19 mouse cellular contexts compared by ENCODE assay signal in genomic region chr1:120111766-120112165, GRCm38 (mm10). TPM values are rescaled to one million over a fixed set of nuclear protein-coding genes. Genes with fewer than 3 reads are reported as not detected.
DNase-seq lines count a peak whose midpoint lies in the region; ATAC-seq and TF ChIP-seq lines count a peak whose summit lies in the region.
"Had no signal": no experiment of that assay in that cellular context is flagged by ENCODE, and none has a peak within 500 bp of the region (broad histone marks: within the 10 kb centered on the region; RNA-seq: fewer than 3 reads in every experiment).

No protein-coding gene starts in this region.

- no peaks in the 10 kb centered on the region for H3K4me1 ChIP-seq in forebrain, postnatal 0 days (ENCODE audit: insufficient read depth)
- peaks cover 21% of the 10 kb centered on the region for H3K4me1 ChIP-seq in forebrain, embryonic 13.5 days
- peaks cover 8% of the 10 kb centered on the region; the same call in 1 of the 2 replicates for H3K4me1 ChIP-seq in liver, adult 2 months (ENCODE audit: control insufficient read depth, insufficient read depth, low read length)
- peaks cover 7% of the 10 kb centered on the region for H3K4me1 ChIP-seq in liver, embryonic 11.5 days (replicated peaks; ENCODE audit: control insufficient read depth, insufficient read depth, low read length)
- no peaks in the 10 kb centered on the region for H3K4me1 ChIP-seq in stomach, postnatal 0 days (replicated peaks; ENCODE audit: control insufficient read depth, insufficient read depth)
- H3K4me1 ChIP-seq in midbrain, embryonic 15.5 days, result no peaks in the 10 kb centered on the region

- H3K9me3 ChIP-seq in forebrain, postnatal 0 days (ENCODE audit: low read length), result no peaks in the 10 kb centered on the region
- H3K9me3 ChIP-seq in forebrain, embryonic 13.5 days (replicated peaks), result peaks cover 5% of the 10 kb centered on the region; the same call in 1 of the 2 replicates
- peaks cover 6% of the 10 kb centered on the region; the same call in 1 of the 2 replicates for H3K9me3 ChIP-seq in liver, embryonic 11.5 days (ENCODE audit: control insufficient read depth, low read length)
- H3K9me3 ChIP-seq in stomach, postnatal 0 days (ENCODE audit: control insufficient read depth, low read length), result no peaks in the 10 kb centered on the region
- H3K9me3 ChIP-seq in midbrain, embryonic 15.5 days, result no peaks in the 10 kb centered on the region

- peak overlapping the region; percentile 40; the same call in 1 of the 2 replicates for H3K27ac ChIP-seq in forebrain, postnatal 0 days (ENCODE audit: low read depth, low read length)
- H3K27ac ChIP-seq in forebrain, embryonic 13.5 days, result no peak overlapping the region
- no peak overlapping the region for H3K27ac ChIP-seq in liver, adult 2 months (replicated peaks; ENCODE audit: insufficient read depth, low read depth, low read length)
- no peak overlapping the region for H3K27ac ChIP-seq in liver, embryonic 11.5 days (ENCODE audit: low read depth, low read length)
- peak overlapping the region; percentile 24 for H3K27ac ChIP-seq in stomach, postnatal 0 days (replicated peaks)
- no peak overlapping the region for H3K27ac ChIP-seq in midbrain, embryonic 15.5 days
- H3K27ac ChIP-seq: forebrain, embryonic 10.5 days; liver, embryonic 12.5 days had no signal

- no peaks in the 10 kb centered on the region for H3K27me3 ChIP-seq in forebrain, postnatal 0 days (ENCODE audit: insufficient read depth, low read length)
- H3K27me3 ChIP-seq in forebrain, embryonic 13.5 days, result no peaks in the 10 kb centered on the region
- H3K27me3 ChIP-seq in liver, adult 2 months (ENCODE audit: control insufficient read depth, insufficient read depth, low read length), result no peaks in the 10 kb centered on the region
- no peaks in the 10 kb centered on the region for H3K27me3 ChIP-seq in liver, embryonic 11.5 days (replicated peaks; ENCODE audit: control insufficient read depth, insufficient read depth, low read length)
- no peaks in the 10 kb centered on the region for H3K27me3 ChIP-seq in stomach, postnatal 0 days (ENCODE audit: control insufficient read depth, insufficient read depth, low read length)
- H3K27me3 ChIP-seq in midbrain, embryonic 15.5 days (replicated peaks), result no peaks in the 10 kb centered on the region
- H3K27me3 ChIP-seq: liver, embryonic 12.5 days had no signal

- H3K4me2 ChIP-seq in forebrain, postnatal 0 days (ENCODE audit: low read depth), result no peak overlapping the region
- H3K4me2 ChIP-seq in forebrain, embryonic 13.5 days, result no peak overlapping the region
- H3K4me2 ChIP-seq in liver, embryonic 11.5 days, result no peak overlapping the region
- H3K4me2 ChIP-seq in stomach, postnatal 0 days (replicated peaks; ENCODE audit: low read depth), result no peak overlapping the region
- no peak overlapping the region for H3K4me2 ChIP-seq in midbrain, embryonic 15.5 days
- H3K4me2 ChIP-seq: liver, embryonic 12.5 days; midbrain, embryonic 11.5 days had no signal

- no peak overlapping the region for H3K4me3 ChIP-seq in forebrain, postnatal 0 days (ENCODE audit: low read depth, low read length)
- no peak overlapping the region for H3K4me3 ChIP-seq in forebrain, embryonic 13.5 days
- H3K4me3 ChIP-seq in liver, adult 2 months (ENCODE audit: insufficient read depth, low read depth, low read length), result no peak overlapping the region
- H3K4me3 ChIP-seq in liver, embryonic 11.5 days (ENCODE audit: low read depth, low read length), result no peak overlapping the region
- H3K4me3 ChIP-seq in stomach, postnatal 0 days (ENCODE audit: low read depth, low read length), result no peak overlapping the region
- no peak overlapping the region for H3K4me3 ChIP-seq in midbrain, embryonic 15.5 days
- H3K4me3 ChIP-seq: forebrain, embryonic 10.5 days; liver, embryonic 12.5 days had no signal

- no peak overlapping the region for H3K9ac ChIP-seq in forebrain, postnatal 0 days
- H3K9ac ChIP-seq in forebrain, embryonic 13.5 days, result no peak overlapping the region
- H3K9ac ChIP-seq in liver, adult 2 months (ENCODE audit: low read depth, low read length), result no peak overlapping the region
- H3K9ac ChIP-seq in liver, embryonic 11.5 days (ENCODE audit: low read depth, low read length), result no peak overlapping the region
- no peak overlapping the region for H3K9ac ChIP-seq in stomach, postnatal 0 days (ENCODE audit: low read length)
- H3K9ac ChIP-seq in midbrain, embryonic 15.5 days, result no peak overlapping the region
- H3K9ac ChIP-seq: liver, embryonic 12.5 days had no signal

- 80% methylated on average over 8 of the region's 8 CpGs for WGBS in forebrain, postnatal 0 days
- 88% methylated on average over 8 of the region's 8 CpGs for WGBS in forebrain, embryonic 13.5 days
- WGBS in liver, adult 2 months, result 73% methylated on average over 8 of the region's 8 CpGs
- 90% methylated on average over 8 of the region's 8 CpGs for WGBS in liver, embryonic 11.5 days
- WGBS in stomach, postnatal 0 days, result 77% methylated on average over 8 of the region's 8 CpGs
- 87% methylated on average over 8 of the region's 8 CpGs for WGBS in midbrain, embryonic 15.5 days

- no peak for DNase-seq in forebrain, postnatal 0 days
- DNase-seq in kidney, adult 9 months, result peak; percentile 58
- DNase-seq in kidney, postnatal 10 days, result no peak
- peak; percentile 35 for DNase-seq in liver, adult 2 months (ENCODE audit: extremely low read depth, low read depth, low spot score)
- DNase-seq in liver, embryonic 11.5 days (ENCODE audit: low spot score), result no peak
- DNase-seq in stomach, postnatal 0 days (ENCODE audit: low spot score), result no peak
- DNase-seq: cerebellum, adult 8-10 months; gastrocnemius, postnatal 25 days; heart, adult 18-20 months; kidney, adult 8-10 months; lung, adult 2 months; lung, postnatal 14 days; right cerebral cortex, postnatal 14 days; spleen, adult 18-20 months had no signal

- H3K79me2 ChIP-seq in liver, adult 2 months (ENCODE audit: control insufficient read depth, insufficient read depth, low read length), result no peaks in the 10 kb centered on the region

- TF ChIP-seq EP300 in stomach, postnatal 0 days (optimal IDR thresholded peaks at IDR 0.05), result no peak

- H3K36me3 ChIP-seq in forebrain, postnatal 0 days (ENCODE audit: insufficient read depth), result peaks cover 11% of the 10 kb centered on the region
- H3K36me3 ChIP-seq in forebrain, embryonic 13.5 days (ENCODE audit: poor library complexity, severe bottlenecking), result peaks cover 52% of the 10 kb centered on the region
- peaks cover 30% of the 10 kb centered on the region for H3K36me3 ChIP-seq in liver, adult 2 months (ENCODE audit: control insufficient read depth, insufficient read depth, low read length)
- H3K36me3 ChIP-seq in liver, embryonic 11.5 days (ENCODE audit: control insufficient read depth, insufficient read depth, low read length), result peaks cover 29% of the 10 kb centered on the region
- H3K36me3 ChIP-seq in stomach, postnatal 0 days (ENCODE audit: control insufficient read depth, insufficient read depth, low read length), result peaks cover 21% of the 10 kb centered on the region
- peaks cover 16% of the 10 kb centered on the region; the same call in 1 of the 2 replicates for H3K36me3 ChIP-seq in midbrain, embryonic 15.5 days (replicated peaks)

- ATAC-seq in forebrain, postnatal 0 days, result no peak
- ATAC-seq in forebrain, embryonic 13.5 days, result no peak
- ATAC-seq in liver, embryonic 11.5 days (replicated peaks; ENCODE audit: low FRiP score), result no peak
- no peak for ATAC-seq in stomach, postnatal 0 days (ENCODE audit: low FRiP score, low TSS enrichment)
- no peak for ATAC-seq in midbrain, embryonic 15.5 days (replicated peaks)

- no peak for TF ChIP-seq POLR2A in liver, adult 2 months (IDR thresholded peaks at IDR 0.05; ENCODE audit: extremely low read depth, insufficient read depth, low read length)

- no peak for TF ChIP-seq CTCF in forebrain, postnatal 0 days (IDR thresholded peaks at IDR 0.05; ENCODE audit: low read depth)
- TF ChIP-seq CTCF in liver, adult 2 months (IDR thresholded peaks at IDR 0.05; ENCODE audit: low read depth, low read length), result no peak
- TF ChIP-seq CTCF in stomach, postnatal 0 days (IDR thresholded peaks at IDR 0.05; ENCODE audit: low read depth), result no peak

RNA-seq across cellular contexts. Expression of gene Dbi, which starts 9.1 kb away (rescaled TPM):
- 533 and 625 TPM in 2 replicates for total RNA-seq in forebrain, postnatal 0 days (2014; rRNA removed)
- 1,729 and 1,732 TPM in 2 replicates for polyA plus RNA-seq in forebrain, postnatal 0 days (2015; fragmentation: Nextera tagmentation; extraction: Ambion mirVana)
- 1,225 and 1,613 TPM in 2 replicates for polyA plus RNA-seq in forebrain, embryonic 13.5 days (2015; fragmentation: Nextera tagmentation; extraction: Ambion mirVana)
- total RNA-seq in liver, adult 2 months (2014; rRNA removed), result 1,543 and 1,850 TPM in 2 replicates
- polyA plus RNA-seq in liver, adult 2 months (2012; rRNA removed), result 1,631 and 1,632 TPM in 2 replicates
- polyA plus RNA-seq in liver, embryonic 11.5 days (2014; fragmentation: Nextera tagmentation; extraction: Ambion mirVana), result 541 and 569 TPM in 2 replicates
- 1,663 and 1,741 TPM in 2 replicates for polyA plus RNA-seq in stomach, postnatal 0 days (2015; fragmentation: Nextera tagmentation; extraction: Ambion mirVana)
- polyA plus RNA-seq in midbrain, embryonic 15.5 days (2015; fragmentation: Nextera tagmentation; extraction: Ambion mirVana), result 798 and 903 TPM in 2 replicates

RNA-seq across cellular contexts. Expression of gene 3110009E18Rik, which starts 9.2 kb away (rescaled TPM):
- 2.3 and 4.6 TPM in 2 replicates for total RNA-seq in forebrain, postnatal 0 days (2014; rRNA removed)
- 16.7 and 24.2 TPM in 2 replicates for polyA plus RNA-seq in forebrain, postnatal 0 days (2015; fragmentation: Nextera tagmentation; extraction: Ambion mirVana)
- 24.8 and 29.7 TPM in 2 replicates for polyA plus RNA-seq in forebrain, embryonic 13.5 days (2015; fragmentation: Nextera tagmentation; extraction: Ambion mirVana)
- 1.3 and 1.4 TPM in 2 replicates for total RNA-seq in liver, adult 2 months (2014; rRNA removed)
- 0.61 and 0.65 TPM in 2 replicates for polyA plus RNA-seq in liver, adult 2 months (2012; rRNA removed)
- polyA plus RNA-seq in liver, embryonic 11.5 days (2014; fragmentation: Nextera tagmentation; extraction: Ambion mirVana), result 23.5 and 24.3 TPM in 2 replicates
- polyA plus RNA-seq in stomach, postnatal 0 days (2015; fragmentation: Nextera tagmentation; extraction: Ambion mirVana), result 10.1 and 11.9 TPM in 2 replicates
- 14.2 and 16.0 TPM in 2 replicates for polyA plus RNA-seq in midbrain, embryonic 15.5 days (2015; fragmentation: Nextera tagmentation; extraction: Ambion mirVana)

RNA-seq across cellular contexts. Expression of gene Tmem37, which starts 37.9 kb away (rescaled TPM):
- total RNA-seq in forebrain, postnatal 0 days (2014; rRNA removed), result 3.3 and 6.0 TPM in 2 replicates
- 6.8 and 9.7 TPM in 2 replicates for polyA plus RNA-seq in forebrain, postnatal 0 days (2015; fragmentation: Nextera tagmentation; extraction: Ambion mirVana)
- polyA plus RNA-seq in forebrain, embryonic 13.5 days (2015; fragmentation: Nextera tagmentation; extraction: Ambion mirVana), result 4.0 and 4.3 TPM in 2 replicates
- 64.9 and 96.5 TPM in 2 replicates for total RNA-seq in liver, adult 2 months (2014; rRNA removed)
- 172 and 299 TPM in 2 replicates for polyA plus RNA-seq in liver, adult 2 months (2012; rRNA removed)
- 39.7 and 40.7 TPM in 2 replicates for polyA plus RNA-seq in liver, embryonic 11.5 days (2014; fragmentation: Nextera tagmentation; extraction: Ambion mirVana)
- 7.8 and 8.8 TPM in 2 replicates for polyA plus RNA-seq in stomach, postnatal 0 days (2015; fragmentation: Nextera tagmentation; extraction: Ambion mirVana)
- polyA plus RNA-seq in midbrain, embryonic 15.5 days (2015; fragmentation: Nextera tagmentation; extraction: Ambion mirVana), result 7.6 and 9.6 TPM in 2 replicates

Comparison
In these comparisons a context has a peak if more than half of its experiments do, and no peak if none do; other contexts are left out.
1. DNase-seq: peak in kidney, adult 9 months (single experiment) and liver, adult 2 months (single experiment); none in forebrain, postnatal 0 days (single experiment), kidney, postnatal 10 days (single experiment), liver, embryonic 11.5 days (single experiment) and stomach, postnatal 0 days (single experiment).
2. H3K27ac ChIP-seq: peak in forebrain, postnatal 0 days (single experiment) and stomach, postnatal 0 days (single experiment); none in forebrain, embryonic 13.5 days (single experiment), liver, adult 2 months (single experiment), liver, embryonic 11.5 days (single experiment) and midbrain, embryonic 15.5 days (single experiment).